Mouse (Mus musculus): Measurements from ENCODE around the gene Tns3. TPM values are rescaled to one million over a fixed set of nuclear protein-coding genes. Genes with fewer than 3 reads are reported as not detected.

The Tns3 gene
- polyA plus RNA-seq, 1 experiment from 2014 or later: 5.5 TPM

DNA sequence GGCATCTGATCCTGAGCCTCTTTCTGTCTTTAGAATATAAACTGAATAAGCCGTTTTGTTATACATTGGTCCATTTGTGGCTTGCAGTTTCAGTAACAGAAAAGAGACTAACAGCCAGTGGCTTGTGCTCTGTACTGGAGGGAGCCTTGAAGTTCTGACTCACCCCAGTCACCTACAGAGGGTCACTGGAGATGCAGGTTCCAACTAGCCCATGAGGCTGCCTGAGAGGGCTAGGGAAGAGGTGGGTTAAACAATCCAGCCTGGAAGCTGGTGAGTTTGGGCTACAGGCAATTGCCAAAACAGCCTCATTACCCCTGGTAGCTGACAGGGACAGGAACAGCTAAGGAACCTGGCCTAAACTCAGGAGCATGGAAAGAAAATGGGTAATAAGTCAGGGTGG, 21.7 kb upstream of the Tns3 start:
- Histone ChIP-seq H3K4me1 (ENCODE audit: control insufficient read depth, insufficient read depth, low read length) (no peaks in the 10 kb centered on the region), H3K4me2 (ENCODE audit: low read depth, low read length) (no peak overlapping the region), H3K27ac (ENCODE audit: low read depth, low read length) (no peak overlapping the region), H3K4me3 (ENCODE audit: low read depth, low read length) (no peak overlapping the region), H3K36me3 (ENCODE audit: control insufficient read depth, insufficient read depth, low read length) (no peaks in the 10 kb centered on the region), H3K9me3 (ENCODE audit: control insufficient read depth, low read length) (no peaks in the 10 kb centered on the region), H3K27me3 (ENCODE audit: control insufficient read depth, insufficient read depth, low read length) (no peaks in the 10 kb centered on the region), H3K9ac (replicated peaks; ENCODE audit: low read depth, low read length) (no peak overlapping the region)
- WGBS: 89% methylated on average over 1 of the region's 1 CpGs
- ATAC-seq (ENCODE audit: low read depth): no peak

DNA sequence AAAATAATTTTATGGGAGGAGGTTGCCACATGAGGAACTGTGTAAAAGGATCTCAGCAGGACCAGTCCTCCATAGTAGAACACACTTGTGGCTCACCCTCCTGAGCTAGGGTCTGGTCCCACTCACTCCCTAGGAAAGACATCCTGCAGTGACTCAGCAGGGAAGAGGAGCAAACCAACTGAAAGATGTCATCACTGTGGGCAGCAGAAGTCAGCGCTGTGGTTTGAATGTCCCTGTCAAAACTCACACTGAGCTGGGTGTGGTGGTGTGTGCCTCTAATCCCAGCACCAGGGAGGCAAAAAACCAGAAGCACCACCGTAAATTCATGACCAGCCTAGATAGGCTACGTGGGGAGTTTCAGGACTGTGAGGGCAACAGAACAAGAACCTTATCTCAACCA, 20.9 kb upstream of the Tns3 start:
- Histone ChIP-seq H3K9ac (replicated peaks; ENCODE audit: low read depth, low read length) (no peak overlapping the region), H3K27me3 (ENCODE audit: control insufficient read depth, insufficient read depth, low read length) (no peaks in the 10 kb centered on the region), H3K4me3 (ENCODE audit: low read depth, low read length) (no peak overlapping the region), H3K4me1 (ENCODE audit: control insufficient read depth, insufficient read depth, low read length) (no peaks in the 10 kb centered on the region), H3K4me2 (ENCODE audit: low read depth, low read length) (no peak overlapping the region), H3K9me3 (ENCODE audit: control insufficient read depth, low read length) (no peaks in the 10 kb centered on the region), H3K27ac (ENCODE audit: low read depth, low read length) (no peak overlapping the region), H3K36me3 (ENCODE audit: control insufficient read depth, insufficient read depth, low read length) (no peaks in the 10 kb centered on the region)
- 73% methylated on average over 3 of the region's 3 CpGs for WGBS
- ATAC-seq (ENCODE audit: low read depth): no peak

DNA sequence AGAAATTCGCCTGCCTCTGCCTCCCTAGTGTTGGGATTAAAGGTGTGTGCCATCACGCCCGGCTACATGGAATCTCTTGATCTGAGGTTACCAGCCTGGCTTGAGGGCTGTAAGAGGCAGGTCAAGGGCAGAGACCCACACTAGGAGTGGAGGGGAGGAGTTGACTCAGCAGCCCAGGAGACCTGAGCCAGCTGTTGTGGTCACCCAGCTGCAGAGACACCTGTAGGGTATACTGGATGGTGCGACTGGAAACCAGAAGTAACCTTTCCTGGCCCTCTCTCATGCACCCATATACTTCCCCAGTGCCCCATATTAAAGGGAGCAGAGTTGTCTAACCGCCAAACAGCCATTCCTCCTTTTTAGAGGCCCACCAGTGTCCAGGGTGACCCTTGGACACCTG, 19.9 kb upstream of the Tns3 start:
- Histone ChIP-seq H3K4me1 (ENCODE audit: control insufficient read depth, insufficient read depth, low read length) (no peaks in the 10 kb centered on the region), H3K36me3 (ENCODE audit: control insufficient read depth, insufficient read depth, low read length) (no peaks in the 10 kb centered on the region), H3K4me2 (ENCODE audit: low read depth, low read length) (no peak overlapping the region), H3K4me3 (ENCODE audit: low read depth, low read length) (no peak overlapping the region), H3K27ac (ENCODE audit: low read depth, low read length) (no peak overlapping the region), H3K9me3 (ENCODE audit: control insufficient read depth, low read length) (no peaks in the 10 kb centered on the region), H3K27me3 (ENCODE audit: control insufficient read depth, insufficient read depth, low read length) (no peaks in the 10 kb centered on the region), H3K9ac (replicated peaks; ENCODE audit: low read depth, low read length) (no peak overlapping the region)
- ATAC-seq (ENCODE audit: low read depth): no peak
- WGBS: 94% methylated on average over 5 of the region's 5 CpGs

DNA sequence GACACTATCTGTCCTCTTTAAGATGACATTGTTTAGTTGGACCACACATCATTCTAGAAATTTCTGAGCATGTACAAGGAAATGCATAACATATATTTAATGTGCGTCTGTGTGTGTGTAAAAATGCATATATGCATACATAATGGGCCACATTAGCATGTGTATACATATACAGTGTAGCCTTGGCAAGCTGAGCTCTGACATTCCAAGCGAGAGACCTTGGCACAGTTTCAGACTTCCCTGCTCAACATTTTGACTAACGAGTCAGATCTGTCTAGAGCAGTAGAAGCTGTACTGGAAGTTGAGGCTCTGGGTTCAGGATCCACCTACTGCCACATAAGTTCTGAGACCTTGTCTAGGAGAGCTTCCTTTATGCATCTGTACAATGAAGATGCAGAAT, 17.0 kb upstream of the Tns3 start:
- Histone ChIP-seq H3K4me1 (ENCODE audit: control insufficient read depth, insufficient read depth, low read length) (no peaks in the 10 kb centered on the region), H3K9ac (replicated peaks; ENCODE audit: low read depth, low read length) (no peak overlapping the region), H3K27ac (ENCODE audit: low read depth, low read length) (no peak overlapping the region), H3K4me2 (ENCODE audit: low read depth, low read length) (no peak overlapping the region), H3K27me3 (ENCODE audit: control insufficient read depth, insufficient read depth, low read length) (no peaks in the 10 kb centered on the region), H3K36me3 (ENCODE audit: control insufficient read depth, insufficient read depth, low read length) (no peaks in the 10 kb centered on the region), H3K4me3 (ENCODE audit: low read depth, low read length) (no peak overlapping the region), H3K9me3 (ENCODE audit: control insufficient read depth, low read length) (no peaks in the 10 kb centered on the region)
- ATAC-seq (ENCODE audit: low read depth): no peak
- 57% methylated on average over 3 of the region's 3 CpGs for WGBS

DNA sequence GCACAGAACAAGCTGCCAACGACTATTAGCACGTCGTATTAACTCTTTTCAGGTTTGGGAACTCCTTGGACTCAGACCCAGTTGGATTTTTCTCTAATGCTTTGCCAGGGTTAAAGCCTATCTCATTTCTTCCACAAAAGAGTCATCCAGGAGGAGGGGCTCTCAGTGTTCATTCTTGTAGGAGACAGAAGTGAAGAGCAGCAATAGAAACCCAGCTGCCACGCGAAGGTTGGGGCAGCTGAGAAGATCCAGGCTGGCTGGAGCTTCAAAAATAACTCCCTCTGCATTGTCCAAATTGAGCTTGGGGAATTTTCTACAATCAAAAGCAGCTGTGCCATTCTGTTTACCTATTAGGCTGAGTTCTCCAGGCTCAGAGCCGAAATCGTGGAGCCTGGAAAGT, 16.3 kb upstream of the Tns3 start:
- H3K4me3 ChIP-seq (ENCODE audit: low read depth, low read length): no peak overlapping the region
- WGBS: 59% methylated on average over 7 of the region's 7 CpGs
- H3K27me3 ChIP-seq (ENCODE audit: control insufficient read depth, insufficient read depth, low read length): no peaks in the 10 kb centered on the region
- H3K9ac ChIP-seq (replicated peaks; ENCODE audit: low read depth, low read length): no peak overlapping the region
- no peaks in the 10 kb centered on the region for H3K9me3 ChIP-seq (ENCODE audit: control insufficient read depth, low read length)
- H3K27ac ChIP-seq (ENCODE audit: low read depth, low read length): no peak overlapping the region
- H3K36me3 ChIP-seq (ENCODE audit: control insufficient read depth, insufficient read depth, low read length): no peaks in the 10 kb centered on the region
- no peak for ATAC-seq (ENCODE audit: low read depth)
- no peak overlapping the region for H3K4me2 ChIP-seq (ENCODE audit: low read depth, low read length)
- no peaks in the 10 kb centered on the region for H3K4me1 ChIP-seq (ENCODE audit: control insufficient read depth, insufficient read depth, low read length)

DNA sequence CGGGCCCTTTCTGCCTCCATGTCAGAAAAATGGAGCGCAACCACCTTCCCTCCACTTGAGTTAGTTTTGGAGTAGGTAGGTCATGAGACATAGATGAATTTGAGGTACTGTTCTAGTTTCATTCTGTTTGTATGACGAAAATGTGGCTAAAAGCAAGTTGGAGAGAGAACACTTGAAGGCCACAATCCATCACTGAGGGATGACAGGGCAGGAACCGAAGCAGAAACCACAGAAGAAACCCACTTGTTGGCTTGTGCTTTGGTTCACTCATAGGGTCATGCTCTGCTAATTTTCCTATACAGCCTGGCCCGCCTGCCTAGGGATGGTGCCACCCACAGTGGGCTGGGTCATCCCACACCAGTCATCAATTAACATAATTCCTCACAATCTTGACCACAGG, 14.9 kb upstream of the Tns3 start:
- WGBS: 90% methylated on average over 5 of the region's 5 CpGs
- Histone ChIP-seq H3K36me3 (ENCODE audit: control insufficient read depth, insufficient read depth, low read length) (no peaks in the 10 kb centered on the region), H3K4me2 (ENCODE audit: low read depth, low read length) (no peak overlapping the region), H3K9me3 (ENCODE audit: control insufficient read depth, low read length) (no peaks in the 10 kb centered on the region), H3K27me3 (ENCODE audit: control insufficient read depth, insufficient read depth, low read length) (no peaks in the 10 kb centered on the region), H3K9ac (replicated peaks; ENCODE audit: low read depth, low read length) (no peak overlapping the region), H3K4me1 (ENCODE audit: control insufficient read depth, insufficient read depth, low read length) (no peaks in the 10 kb centered on the region), H3K27ac (ENCODE audit: low read depth, low read length) (no peak overlapping the region), H3K4me3 (ENCODE audit: low read depth, low read length) (no peak overlapping the region)
- ATAC-seq (ENCODE audit: low read depth): no peak

DNA sequence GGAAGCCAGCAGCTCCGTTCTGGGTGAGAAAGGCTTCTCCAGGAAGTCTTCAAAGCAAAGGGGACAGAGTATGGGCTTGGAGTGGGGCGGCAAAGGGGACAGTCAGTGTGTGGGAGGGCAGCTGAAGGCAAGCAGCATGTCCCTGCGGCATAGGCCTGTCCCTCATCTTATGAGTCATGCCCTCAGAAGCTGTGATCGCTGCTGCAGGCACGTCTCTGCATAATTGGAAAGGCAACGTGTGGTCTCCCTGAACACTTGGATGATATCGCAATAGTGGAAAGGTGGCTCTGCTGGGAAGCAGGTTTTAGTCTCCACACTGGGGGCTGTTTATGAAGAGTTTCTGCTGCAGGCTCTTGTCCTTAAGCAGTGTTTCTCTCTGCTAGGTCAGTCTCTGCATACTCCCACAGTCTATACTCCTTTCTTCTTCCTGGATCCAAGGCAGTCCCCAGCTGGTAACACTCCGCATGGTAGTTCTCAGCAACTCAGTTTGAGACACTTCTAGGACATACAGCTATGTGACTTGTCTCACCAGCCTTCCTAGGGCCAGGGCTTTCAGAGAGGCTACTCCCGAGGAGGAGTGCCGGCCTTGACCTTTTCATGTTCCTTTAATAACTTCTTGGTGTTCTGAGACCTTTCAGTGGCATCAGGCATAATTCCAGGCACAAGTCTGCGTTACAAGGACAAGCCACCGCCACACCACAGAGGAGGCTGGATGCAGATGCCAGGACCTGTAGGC, 14.1 kb upstream of the Tns3 start:
- Histone ChIP-seq H3K4me2 (ENCODE audit: low read depth, low read length) (no peak overlapping the region), H3K36me3 (ENCODE audit: control insufficient read depth, insufficient read depth, low read length) (no peaks in the 10 kb centered on the region), H3K27ac (ENCODE audit: low read depth, low read length) (no peak overlapping the region), H3K9me3 (ENCODE audit: control insufficient read depth, low read length) (no peaks in the 10 kb centered on the region), H3K4me1 (ENCODE audit: control insufficient read depth, insufficient read depth, low read length) (no peaks in the 10 kb centered on the region), H3K27me3 (ENCODE audit: control insufficient read depth, insufficient read depth, low read length) (no peaks in the 10 kb centered on the region), H3K4me3 (ENCODE audit: low read depth, low read length) (no peak overlapping the region), H3K9ac (replicated peaks; ENCODE audit: low read depth, low read length) (no peak overlapping the region)
- WGBS: 94% methylated on average over 12 of the region's 12 CpGs
- no peak for ATAC-seq (ENCODE audit: low read depth)

DNA sequence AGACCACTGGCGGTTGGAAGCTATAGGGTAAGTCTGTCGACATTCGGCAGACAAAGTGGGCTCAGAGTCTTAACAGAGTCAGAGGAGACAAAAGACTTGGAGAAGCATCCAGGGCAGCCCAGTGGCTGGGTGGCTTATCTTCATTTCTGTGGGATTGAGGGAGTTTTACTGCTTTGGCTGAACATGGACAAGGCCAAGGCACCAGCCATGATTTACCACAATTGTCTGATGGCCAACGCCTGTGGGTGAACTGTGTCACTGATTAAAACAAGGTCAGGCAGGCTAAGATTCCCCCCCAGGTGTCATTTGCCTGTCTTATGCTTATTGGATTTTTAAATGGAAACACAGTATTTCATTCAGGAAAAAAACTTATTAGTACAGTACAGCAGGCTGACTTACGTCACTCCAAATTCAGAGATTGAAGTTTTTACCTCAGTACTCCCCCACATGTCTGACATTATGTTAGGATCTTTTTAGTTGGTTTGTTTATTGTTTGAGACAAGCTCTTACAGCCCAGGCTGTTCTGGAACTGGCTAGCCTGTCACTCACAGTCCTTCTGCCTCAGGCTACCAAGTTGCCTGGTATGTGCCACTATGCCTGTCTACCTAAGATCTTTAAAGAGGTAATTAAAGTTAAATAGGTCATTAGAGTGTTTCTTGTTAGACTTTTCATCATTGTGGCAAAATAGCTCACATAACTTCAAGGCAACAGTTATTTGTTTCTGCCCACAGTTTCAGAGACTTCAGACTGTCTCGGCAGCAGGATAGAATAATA, 11.6 kb upstream of the Tns3 start:
- WGBS: 88% methylated on average over 6 of the region's 6 CpGs
- Histone ChIP-seq H3K27me3 (ENCODE audit: control insufficient read depth, insufficient read depth, low read length) (no peaks in the 10 kb centered on the region), H3K4me1 (ENCODE audit: control insufficient read depth, insufficient read depth, low read length) (no peaks in the 10 kb centered on the region), H3K4me2 (ENCODE audit: low read depth, low read length) (no peak overlapping the region), H3K36me3 (ENCODE audit: control insufficient read depth, insufficient read depth, low read length) (no peaks in the 10 kb centered on the region), H3K27ac (ENCODE audit: low read depth, low read length) (no peak overlapping the region), H3K9ac (replicated peaks; ENCODE audit: low read depth, low read length) (no peak overlapping the region), H3K4me3 (ENCODE audit: low read depth, low read length) (no peak overlapping the region), H3K9me3 (ENCODE audit: control insufficient read depth, low read length) (no peaks in the 10 kb centered on the region)
- ATAC-seq (ENCODE audit: low read depth): no peak

DNA sequence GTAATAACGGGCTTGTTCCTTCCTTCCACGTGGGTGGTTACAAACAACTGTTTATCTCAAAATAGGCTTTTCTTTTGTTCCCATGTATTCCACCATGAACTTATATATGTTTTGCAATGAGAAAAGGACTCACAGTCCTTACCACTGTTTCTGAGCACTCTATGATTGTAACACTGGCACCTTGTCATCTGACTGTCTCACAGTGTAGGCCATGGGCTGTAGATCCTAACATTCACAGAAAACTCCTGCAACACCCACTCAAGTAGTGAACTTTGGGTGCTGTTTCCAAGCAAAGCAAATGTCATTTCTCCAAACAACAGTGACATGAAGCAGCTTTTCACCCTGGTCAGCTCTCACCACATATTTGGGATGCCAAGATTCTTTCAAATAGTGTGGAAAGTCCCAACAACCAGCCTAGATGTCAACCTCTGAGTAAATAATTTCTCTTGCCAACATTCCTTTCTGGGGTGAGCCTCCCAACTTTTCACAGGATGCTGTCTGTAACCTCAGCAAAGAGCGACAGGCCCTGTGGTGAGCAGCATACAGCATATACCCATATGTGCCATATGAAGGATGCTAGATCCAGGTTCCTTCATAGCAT, 10.3 kb upstream of the Tns3 start:
- ATAC-seq (ENCODE audit: low read depth): no peak
- H3K4me3 ChIP-seq (ENCODE audit: low read depth, low read length): no peak overlapping the region
- no peaks in the 10 kb centered on the region for H3K9me3 ChIP-seq (ENCODE audit: control insufficient read depth, low read length)
- no peaks in the 10 kb centered on the region for H3K27me3 ChIP-seq (ENCODE audit: control insufficient read depth, insufficient read depth, low read length)
- H3K36me3 ChIP-seq (ENCODE audit: control insufficient read depth, insufficient read depth, low read length): no peaks in the 10 kb centered on the region
- no peak overlapping the region for H3K9ac ChIP-seq (replicated peaks; ENCODE audit: low read depth, low read length)
- H3K27ac ChIP-seq (ENCODE audit: low read depth, low read length): no peak overlapping the region
- WGBS: 87% methylated on average over 3 of the region's 3 CpGs
- H3K4me2 ChIP-seq (ENCODE audit: low read depth, low read length): no peak overlapping the region
- H3K4me1 ChIP-seq (ENCODE audit: control insufficient read depth, insufficient read depth, low read length): no peaks in the 10 kb centered on the region

All from neural tube, embryonic 14.5 days (tissue).